Mouse (Mus musculus) CH12.LX (cell line): Measurements from ENCODE around the gene Gm10447. TPM values are rescaled to one million over a fixed set of nuclear protein-coding genes. Genes with fewer than 3 reads are reported as not detected.

Experiments used
- DNase-seq: peaks from one replicate; pipeline ENCODE4 v3.0.0-alpha.2; 2013; ENCODE audit errors: extremely low read depth
- H3K27ac ChIP-seq: 2 replicates; pipeline ENCODE4 v1.5.1; 2012; ENCODE audit warnings: low read depth, mild to moderate bottlenecking, control low read depth, moderate library complexity; ENCODE audit not compliant: insufficient read depth
- H3K27me3 ChIP-seq: replicated peaks from 2 replicates; pipeline ENCODE3; 2012; ENCODE audit warnings: inconsistent platforms
- H3K36me3 ChIP-seq, 2 experiments: replicated peaks in 1 of 2; 2 replicates each; pipeline versions ENCODE3 to v1.6.1; 2012; ENCODE audit warnings: inconsistent platforms in 1 of 2, low read length in 1 of 2, mild to moderate bottlenecking in 1 of 2, mixed read lengths in 1 of 2, moderate library complexity in 1 of 2; ENCODE audit not compliant: control insufficient read depth in 1 of 2, insufficient read depth in 1 of 2
- H3K4me1 ChIP-seq, 2 experiments: 2 replicates each; pipeline ENCODE4 v1.6.1; 2012; ENCODE audit warnings: inconsistent platforms in 1 of 2, moderate library complexity in 1 of 2; ENCODE audit not compliant: insufficient read depth in 2 of 2, control insufficient read depth in 1 of 2
- H3K4me2 ChIP-seq: 2 replicates; pipeline ENCODE4 v1.6.1; 2012; ENCODE audit warnings: low read depth, mild to moderate bottlenecking, control low read depth; ENCODE audit not compliant: poor library complexity, insufficient read depth, severe bottlenecking
- H3K4me3 ChIP-seq, 3 experiments: fragments of 150-350 bp in 1 of 3; sonication (generic) in 1 of 3; replicated peaks in 1 of 3; 2 replicates each; pipeline versions ENCODE3 to v1.5.1; 2011 to 2012; ENCODE audit warnings: low read depth in 2 of 3, low read length in 2 of 3, mild to moderate bottlenecking in 2 of 3, moderate library complexity in 2 of 3, control low read depth in 1 of 3, improper control_type of control experiment in 1 of 3, inconsistent platforms in 1 of 3, mixed read lengths in 1 of 3; ENCODE audit not compliant: poor library complexity in 1 of 3
- H3K79me2 ChIP-seq: replicated peaks from 2 replicates; pipeline ENCODE4 v1.6.1; 2012; ENCODE audit warnings: mild to moderate bottlenecking, moderate library complexity; ENCODE audit not compliant: control insufficient read depth, poor library complexity, insufficient read depth, severe bottlenecking; ENCODE audit errors: extremely low read depth
- H3K9ac ChIP-seq: 2 replicates; pipeline ENCODE4 v1.6.1; 2012; ENCODE audit warnings: low read depth, mild to moderate bottlenecking, control low read depth, moderate library complexity; ENCODE audit not compliant: insufficient read depth
- H3K9me3 ChIP-seq: replicated peaks from 2 replicates; pipeline ENCODE3; 2012; ENCODE audit warnings: low read length, inconsistent platforms, mixed read lengths
- BHLHE40 ChIP-seq: IDR thresholded peaks from 2 replicates; pipeline ENCODE4 v1.6.1; 2011; ENCODE audit warnings: mild to moderate bottlenecking, low read depth, low read length, improper control_type of control experiment
- CHD1 ChIP-seq: IDR thresholded peaks from 2 replicates; pipeline ENCODE4 v1.6.1; 2012; ENCODE audit warnings: low read depth, low read length, improper control_type of control experiment, inconsistent platforms
- CTCF ChIP-seq, 2 experiments: IDR thresholded peaks in 1 of 2; conservative IDR thresholded peaks in 1 of 2; 2 replicates each; pipeline ENCODE4 v1.5.1; 2011 to 2012; ENCODE audit warnings: low read depth in 2 of 2, low read length in 2 of 2, improper control_type of control experiment in 1 of 2, inconsistent platforms in 1 of 2, mild to moderate bottlenecking in 1 of 2, moderate library complexity in 1 of 2
- ELF1 ChIP-seq: IDR thresholded peaks from 2 replicates; pipeline ENCODE4 v1.6.1; 2014; ENCODE audit warnings: low read depth, mild to moderate bottlenecking, inconsistent platforms, low read length, improper control_type of control experiment
- EP300 ChIP-seq: IDR thresholded peaks from 2 replicates; pipeline ENCODE4 v1.6.1; 2011; ENCODE audit warnings: low read length, improper control_type of control experiment
- ETS1 ChIP-seq: conservative IDR thresholded peaks from 2 replicates; pipeline ENCODE4 v1.6.1; 2012; ENCODE audit warnings: low read depth, mild to moderate bottlenecking, inconsistent platforms, low read length, improper control_type of control experiment, moderate library complexity
- GABPA ChIP-seq: IDR thresholded peaks from 2 replicates; pipeline ENCODE4 v1.6.1; 2012; ENCODE audit warnings: low read depth, low read length, improper control_type of control experiment, inconsistent platforms; ENCODE audit not compliant: insufficient replicate concordance
- HCFC1 ChIP-seq: IDR thresholded peaks from 2 replicates; pipeline ENCODE4 v1.6.1; 2012; ENCODE audit warnings: low read depth, mild to moderate bottlenecking, inconsistent platforms, low read length, improper control_type of control experiment
- IRF4 ChIP-seq: IDR thresholded peaks from 2 replicates; pipeline ENCODE4 v1.6.1; 2014; ENCODE audit warnings: low read depth, mild to moderate bottlenecking, inconsistent platforms, low read length, improper control_type of control experiment
- JUND ChIP-seq: conservative IDR thresholded peaks from 2 replicates; pipeline ENCODE4 v1.6.1; 2011; ENCODE audit warnings: low read depth, low read length, improper control_type of control experiment
- KAT2A ChIP-seq: IDR thresholded peaks from 2 replicates; pipeline ENCODE4 v1.6.1; 2012; ENCODE audit warnings: low read length, improper control_type of control experiment, inconsistent platforms; ENCODE audit not compliant: insufficient replicate concordance
- MAFK ChIP-seq: IDR thresholded peaks from 2 replicates; pipeline ENCODE4 v1.6.1; 2011; ENCODE audit warnings: low read length, improper control_type of control experiment; ENCODE audit not compliant: insufficient replicate concordance
- MAZ ChIP-seq: IDR thresholded peaks from 2 replicates; pipeline ENCODE4 v1.6.1; 2012; ENCODE audit warnings: low read depth, mild to moderate bottlenecking, inconsistent platforms, low read length, improper control_type of control experiment, moderate library complexity
- MEF2A ChIP-seq: IDR thresholded peaks from 2 replicates; pipeline ENCODE4 v1.6.1; 2014; ENCODE audit warnings: low read depth, mild to moderate bottlenecking, inconsistent platforms, low read length, improper control_type of control experiment, borderline replicate concordance
- MYC ChIP-seq: IDR thresholded peaks from 2 replicates; pipeline ENCODE4 v1.6.1; 2011; ENCODE audit warnings: low read depth, mild to moderate bottlenecking, improper control_type of control experiment, low read length
- NELFE ChIP-seq: IDR thresholded peaks from 2 replicates; pipeline ENCODE4 v1.6.1; 2011; ENCODE audit warnings: low read depth, low read length, improper control_type of control experiment
- NRF1 ChIP-seq: IDR thresholded peaks from 2 replicates; pipeline ENCODE4 v1.6.1; 2014; ENCODE audit warnings: low read depth, mild to moderate bottlenecking, inconsistent platforms, low read length, improper control_type of control experiment, moderate library complexity
- POLR2A ChIP-seq: IDR thresholded peaks from 2 replicates; pipeline ENCODE4 v1.6.1; 2011; ENCODE audit warnings: low read depth, mild to moderate bottlenecking, improper control_type of control experiment, low read length
- POLR2AphosphoS2 ChIP-seq: IDR thresholded peaks from 2 replicates; pipeline ENCODE4 v1.6.1; 2011; ENCODE audit warnings: low read depth, low read length, improper control_type of control experiment
- RAD21 ChIP-seq: IDR thresholded peaks from 2 replicates; pipeline ENCODE4 v1.6.1; 2011; ENCODE audit warnings: low read depth, mild to moderate bottlenecking, low read length, improper control_type of control experiment, moderate library complexity
- RCOR1 ChIP-seq: conservative IDR thresholded peaks from 2 replicates; pipeline ENCODE4 v1.6.1; 2012; ENCODE audit warnings: low read depth, mild to moderate bottlenecking, inconsistent platforms, low read length, improper control_type of control experiment
- SIN3A ChIP-seq: IDR thresholded peaks from 2 replicates; pipeline ENCODE4 v1.6.1; 2012; ENCODE audit warnings: low read length, improper control_type of control experiment, inconsistent platforms
- SMC3 ChIP-seq: IDR thresholded peaks from 2 replicates; pipeline ENCODE4 v1.6.1; 2011; ENCODE audit warnings: low read depth, low read length, improper control_type of control experiment
- TBP ChIP-seq: conservative IDR thresholded peaks from 2 replicates; pipeline ENCODE4 v1.6.1; 2011; ENCODE audit warnings: low read depth, low read length, improper control_type of control experiment
- TCF12 ChIP-seq: IDR thresholded peaks from 2 replicates; pipeline ENCODE4 v1.6.1; 2014; ENCODE audit warnings: low read depth, mild to moderate bottlenecking, inconsistent platforms, low read length, improper control_type of control experiment
- USF1 ChIP-seq: IDR thresholded peaks from 2 replicates; pipeline ENCODE4 v1.6.1; 2014; ENCODE audit warnings: low read depth, mild to moderate bottlenecking, inconsistent platforms, low read length, improper control_type of control experiment
- USF2 ChIP-seq: conservative IDR thresholded peaks from 2 replicates; pipeline ENCODE4 v1.6.1; 2011; ENCODE audit warnings: low read depth, low read length, improper control_type of control experiment
- ZC3H11A ChIP-seq: IDR thresholded peaks from 2 replicates; pipeline ENCODE4 v1.6.1; 2012; ENCODE audit warnings: low read depth, mild to moderate bottlenecking, inconsistent platforms, low read length, improper control_type of control experiment
- ZKSCAN1 ChIP-seq: IDR thresholded peaks from 2 replicates; pipeline ENCODE4 v1.6.1; 2012; ENCODE audit warnings: low read depth, inconsistent platforms, low read length, improper control_type of control experiment, borderline replicate concordance
- ZMIZ1 ChIP-seq: IDR thresholded peaks from 2 replicates; pipeline ENCODE4 v1.6.1; 2012; ENCODE audit warnings: low read depth, mild to moderate bottlenecking, inconsistent platforms, low read length, improper control_type of control experiment
- dilution Hi-C: fragments of 300-500 bp; cut with MboI; formaldehyde crosslinking; loops from 2 replicates; pipeline ENCODE4 v1.14.3; 2020; ENCODE audit warnings: low sequenced_read_pairs; ENCODE audit not compliant: extremely low pct_unique_long_range_greater_than_20kb, extremely low pct_ligation_motif_present
- in situ Hi-C: fragments of 300-500 bp; cut with MboI; formaldehyde crosslinking; loops from 3 replicates; pipeline ENCODE4 v1.14.3; 2019; ENCODE audit warnings: low sequenced_read_pairs, low pct_ligation_motif_present, low pct_unique_long_range_greater_than_20kb, mixed read lengths
- polyA plus RNA-seq: library from polyadenylated mRNA; unstranded; fragments of >175 nt; gene quantifications from 2 replicates; pipeline ENCODE4 v1.2.1, GENCODE M21; 2012; ENCODE audit warnings: low read depth; ENCODE audit not compliant: insufficient read length
- total RNA-seq, 2 experiments: library from RNA; depleted of rRNA; stranded (reverse); fragments of 300-350 nt in 1 of 2; fragments of >200 nt in 1 of 2; gene quantifications; 2 replicates each; pipeline ENCODE4 v1.2.3; 2012 to 2014

Gm10447 gene
- total and polyA plus RNA-seq, 3 experiments = not detected

DNA sequence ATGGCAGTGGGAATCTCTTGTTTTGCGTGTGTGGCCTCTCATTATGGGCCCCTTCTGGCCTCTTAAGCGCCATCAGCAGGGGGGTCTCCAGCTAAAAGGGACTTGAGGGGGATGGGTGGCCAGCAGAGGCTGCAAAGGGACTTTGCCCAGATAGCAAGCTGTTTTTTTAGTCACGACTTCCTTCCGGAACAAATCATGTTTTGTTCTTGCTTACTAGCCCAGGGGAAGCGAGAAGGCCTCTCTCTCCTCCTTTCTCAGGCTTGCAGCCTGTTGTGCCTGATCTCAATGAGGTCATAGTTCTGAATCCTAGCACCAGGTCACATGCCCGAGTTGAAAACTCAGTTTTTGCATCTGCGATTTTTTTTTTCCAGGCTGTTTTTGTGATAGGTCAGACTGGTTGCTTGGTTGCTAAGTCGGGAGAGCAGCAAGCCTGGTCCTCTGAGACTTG lies 35.1 kb upstream of the Gm10447 start (continued):
- TF ChIP-seq GABPA (no peak), IRF4 (peak; percentile 92), ELF1 (peak; percentile 72), KAT2A (no peak), ZKSCAN1 (no peak), ZMIZ1 (peak; percentile 48; the same call in 1 of the 2 replicates), BHLHE40 (peak; percentile 96), HCFC1 (peak; percentile 58), ZC3H11A (no peak), ETS1 (peak; percentile 92)

DNA sequence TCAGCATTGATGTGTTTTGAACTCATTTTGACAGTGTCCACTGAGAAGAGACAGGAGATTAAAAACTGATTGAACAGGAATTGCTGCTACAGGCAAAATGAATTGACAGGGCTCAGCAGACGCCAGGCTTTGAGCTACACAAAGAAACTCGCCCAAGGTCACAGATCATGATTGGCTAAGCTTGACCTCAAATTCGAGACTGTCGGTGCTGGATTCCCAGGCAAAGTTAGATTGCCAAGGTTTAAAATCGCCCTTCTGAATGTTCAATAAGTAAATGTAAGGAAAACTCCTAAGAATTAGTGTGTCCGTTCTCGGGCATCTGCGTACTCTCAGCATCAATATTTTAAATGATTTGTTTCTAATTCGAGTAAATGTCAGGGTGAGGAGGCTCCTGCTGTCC lies 32.5 kb upstream of the Gm10447 start:
- no peaks in the 10 kb centered on the region for H3K9me3 ChIP-seq
- H3K4me1 ChIP-seq = peaks cover 21 to 53% of the 10 kb centered on the region in 2 experiments
- H3K4me3 ChIP-seq = no peak overlapping the region
- H3K27me3 ChIP-seq = no peaks in the 10 kb centered on the region
- no peaks in the 10 kb centered on the region for H3K36me3 ChIP-seq
- no peak overlapping the region for H3K9ac ChIP-seq
- no peak for TF ChIP-seq RAD21
- TF ChIP-seq RCOR1 = no peak
- TF ChIP-seq TCF12 = no peak
- TF ChIP-seq MAZ = no peak
- no peak for TF ChIP-seq KAT2A
- TF ChIP-seq SIN3A = no peak
- TF ChIP-seq MYC = no peak
- TF ChIP-seq EP300 = no peak
- TF ChIP-seq POLR2AphosphoS2 = no peak
- TF ChIP-seq POLR2A = no peak
- no peak for TF ChIP-seq ZMIZ1
- no peak for DNase-seq
- H3K4me2 ChIP-seq = no peak overlapping the region
- in situ Hi-C loops (no loop called here), dilution Hi-C loops (no loop called here)
- no peaks in the 10 kb centered on the region for H3K79me2 ChIP-seq
- H3K27ac ChIP-seq = no peak overlapping the region

DNA sequence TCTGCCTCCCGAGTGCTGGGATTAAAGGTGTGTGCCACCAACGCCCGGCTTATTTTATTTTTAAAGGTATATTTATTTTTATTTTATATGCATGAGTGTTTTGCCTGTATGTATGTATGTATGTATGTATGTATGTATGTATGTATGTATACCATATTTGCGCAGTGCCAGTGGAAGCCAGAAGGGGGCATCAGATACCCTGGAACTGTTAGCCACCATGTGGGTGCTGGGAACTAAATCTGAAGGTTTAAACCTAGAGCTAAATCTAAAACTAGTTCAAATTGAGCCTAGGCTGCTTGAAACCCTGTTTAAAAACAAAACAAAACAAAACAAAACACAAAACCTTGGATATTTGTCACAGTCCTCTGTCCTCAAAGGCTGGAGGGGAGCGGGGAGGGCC lies 32.1 kb upstream of the Gm10447 start:
- Histone ChIP-seq H3K79me2 (no peaks in the 10 kb centered on the region), H3K27me3 (no peaks in the 10 kb centered on the region), H3K27ac (no peak overlapping the region), H3K4me3 (no peak overlapping the region), H3K36me3 (no peaks in the 10 kb centered on the region), H3K9me3 (no peaks in the 10 kb centered on the region), H3K4me2 (no peak overlapping the region), H3K4me1 (peaks cover 21 to 50% of the 10 kb centered on the region in 2 experiments), H3K9ac (no peak overlapping the region)
- in situ Hi-C loops = no loop called here
- no peak for DNase-seq
- dilution Hi-C loops = no loop called here
- TF ChIP-seq SIN3A (no peak), ZKSCAN1 (no peak), MYC (peak; percentile 13; the same call in 1 of the 2 replicates), SMC3 (peak; percentile 33), RCOR1 (no peak), TBP (no peak), MEF2A (no peak), NELFE (no peak), ELF1 (no peak), USF2 (no peak), NRF1 (no peak), ZMIZ1 (no peak), ETS1 (no peak), GABPA (no peak), USF1 (no peak), RAD21 (peak; percentile 44), MAFK (no peak), CHD1 (no peak), JUND (no peak), CTCF (conservative IDR thresholded peaks at IDR 0.05 in 1 of 2, IDR thresholded peaks at IDR 0.05 in 1 of 2; ENCODE audit: low read depth in 2 of 2, low read length in 2 of 2) (peak in 1 of 2 experiments; percentile 55; a peak in 2 of 4 replicates)
